Mouse (Mus musculus) natural killer cell, adult 2 months (primary cell): ENCODE results near the gene Ostm1.

ENCODE experiments used
- DNase-seq, 2 experiments: peaks; one replicate each; pipeline ENCODE4 v3.0.0; 2022; ENCODE audit warnings: low spot score in 2 of 2

Gene Ostm1

DNA sequence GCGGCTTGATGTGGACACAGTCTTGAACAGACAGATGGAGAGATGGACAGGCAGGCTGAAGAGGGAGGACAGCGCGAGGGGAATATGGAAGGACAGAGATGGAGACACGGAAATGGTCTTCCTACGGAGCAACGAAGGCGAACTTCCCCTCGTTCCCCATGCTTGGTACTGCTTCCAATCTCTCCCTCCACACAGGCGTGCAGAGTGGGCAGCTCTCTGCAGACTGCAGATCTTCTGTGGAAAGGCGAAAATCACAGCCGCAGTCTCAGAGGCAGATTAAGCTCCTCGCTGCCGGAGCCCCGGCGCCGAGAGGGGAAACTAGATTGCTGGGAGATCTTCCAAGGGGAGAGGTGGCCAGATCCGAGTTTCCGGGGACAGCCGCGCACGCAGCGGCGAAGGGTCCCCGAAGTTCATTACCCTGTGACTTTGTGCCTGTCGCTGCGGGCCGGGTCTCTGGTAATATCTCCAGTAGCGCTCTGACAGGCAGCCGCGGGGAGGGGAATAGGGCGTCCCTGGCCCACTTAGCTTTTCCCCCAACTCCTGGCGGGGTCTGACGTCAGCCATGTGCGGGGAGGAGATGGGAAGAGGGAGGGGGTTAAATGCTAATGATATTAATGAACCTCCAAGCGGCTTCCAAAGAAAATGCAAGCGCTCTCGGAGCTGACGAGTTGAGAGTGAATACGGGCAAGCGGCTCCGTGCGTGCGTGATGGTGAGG lies at the start of gene Ostm1, which contains the start of gene Nr2e1:
Ostm1 (plus strand) TSS at position 666 of the 716 bp plus-strand sequence.
Nr2e1 (minus strand) TSS at position 476 of the 716 bp plus-strand sequence.
- no peak for DNase-seq

DNA sequence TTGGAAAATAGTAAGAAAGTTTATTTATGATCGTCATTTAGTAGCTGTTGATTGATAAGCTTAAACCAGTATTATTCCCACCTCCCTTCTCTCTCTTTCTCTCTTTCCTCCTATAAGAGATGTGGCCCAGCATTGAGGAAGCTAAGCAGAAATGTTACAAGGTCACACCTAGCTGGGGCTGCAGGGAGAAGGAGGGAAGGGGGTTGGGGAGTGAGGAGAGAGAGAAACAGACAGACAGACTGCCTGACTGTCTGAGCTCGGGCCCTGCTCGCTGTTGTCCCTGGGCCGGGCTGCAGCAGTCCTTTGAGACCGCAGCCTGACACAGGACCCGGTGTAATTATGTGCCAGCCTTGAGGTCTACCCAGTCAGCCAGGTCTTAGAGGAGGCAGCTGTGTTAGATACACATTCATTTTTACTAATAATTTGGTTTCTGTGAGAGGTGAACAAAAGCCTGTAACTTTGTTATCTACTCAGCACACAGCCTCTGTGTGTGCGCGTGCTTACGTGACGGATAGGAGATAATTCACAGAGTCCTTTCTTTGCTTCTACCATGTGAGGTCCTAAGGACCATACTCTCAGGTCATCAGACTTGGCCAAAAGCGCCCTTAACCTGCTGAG lies 49.7 kb upstream of the Ostm1 start:
- DNase-seq: no peak

DNA sequence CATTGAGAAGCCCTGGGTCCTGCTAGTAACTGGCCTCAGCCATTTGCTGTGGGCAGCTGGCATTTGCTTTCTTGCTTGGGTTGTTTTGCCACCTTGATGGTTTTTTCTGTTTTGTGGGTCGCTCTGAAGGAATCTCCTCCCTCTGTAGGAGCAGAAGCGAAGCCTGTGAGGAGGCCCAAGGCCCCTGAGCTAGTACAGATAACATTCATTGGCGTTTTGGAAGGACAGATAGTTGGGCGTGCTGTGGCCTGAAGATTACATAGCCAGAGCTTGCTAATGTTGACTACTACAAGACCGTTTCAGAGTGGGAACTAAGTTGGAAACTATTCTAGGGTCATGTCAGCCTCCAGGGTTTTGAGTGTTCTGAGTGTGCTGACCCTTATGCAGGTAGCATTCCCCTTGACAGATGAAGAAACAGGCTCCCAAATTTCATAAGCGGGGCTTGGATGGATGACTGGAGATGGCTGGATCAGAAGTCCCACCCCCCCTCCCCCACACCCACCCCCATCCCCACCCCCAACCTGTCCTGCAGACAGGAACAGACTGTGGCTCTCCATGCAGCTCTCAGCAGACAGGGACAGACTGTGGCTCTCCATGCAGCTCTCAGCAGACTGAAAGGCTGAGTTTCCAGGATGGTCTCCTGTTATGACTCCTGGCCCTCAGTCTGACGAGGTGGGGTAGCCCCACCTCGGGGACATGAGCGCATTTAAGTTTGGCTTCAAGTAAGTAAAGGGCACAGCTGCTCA lies 45.9 kb upstream of the Ostm1 start:
- DNase-seq: no peak

DNA sequence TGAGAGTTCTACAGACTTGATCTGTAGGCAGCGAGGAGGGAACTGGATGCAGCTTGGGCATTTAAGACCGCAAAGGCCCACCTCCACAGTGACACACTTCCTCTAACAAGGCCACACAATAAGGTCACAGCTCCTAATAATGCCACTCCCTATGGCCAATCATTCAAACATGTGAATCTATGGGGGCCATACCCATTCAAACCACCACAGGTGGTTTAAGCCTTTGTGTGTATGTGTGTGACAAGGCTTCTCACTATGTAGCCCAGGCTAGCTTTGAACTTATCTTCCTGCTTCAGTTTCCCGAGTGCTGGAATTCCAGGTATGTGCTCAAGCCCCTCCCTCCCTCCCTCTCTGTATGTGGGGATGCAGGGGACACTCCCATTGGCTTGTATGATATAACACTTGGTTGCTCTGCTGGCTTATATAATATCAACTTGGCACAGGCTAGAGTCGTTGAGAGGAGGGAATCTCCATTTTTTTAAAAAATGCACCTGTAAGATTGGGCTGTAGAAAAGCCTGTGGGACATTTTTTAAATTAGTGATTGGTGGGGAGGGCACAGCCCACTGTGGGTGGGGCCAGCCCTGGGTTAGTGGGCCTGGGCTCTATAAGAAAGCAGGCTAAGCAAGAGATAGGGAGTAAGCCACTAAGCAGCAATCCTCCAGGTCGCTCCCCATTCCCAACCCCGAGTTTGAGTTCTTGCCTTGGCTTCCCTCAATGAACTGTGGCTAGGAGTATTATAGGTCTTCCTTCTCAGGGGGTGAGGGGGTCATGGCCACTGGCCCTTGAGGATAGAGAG lies 37.7 kb upstream of the Ostm1 start:
- DNase-seq: no peak

DNA sequence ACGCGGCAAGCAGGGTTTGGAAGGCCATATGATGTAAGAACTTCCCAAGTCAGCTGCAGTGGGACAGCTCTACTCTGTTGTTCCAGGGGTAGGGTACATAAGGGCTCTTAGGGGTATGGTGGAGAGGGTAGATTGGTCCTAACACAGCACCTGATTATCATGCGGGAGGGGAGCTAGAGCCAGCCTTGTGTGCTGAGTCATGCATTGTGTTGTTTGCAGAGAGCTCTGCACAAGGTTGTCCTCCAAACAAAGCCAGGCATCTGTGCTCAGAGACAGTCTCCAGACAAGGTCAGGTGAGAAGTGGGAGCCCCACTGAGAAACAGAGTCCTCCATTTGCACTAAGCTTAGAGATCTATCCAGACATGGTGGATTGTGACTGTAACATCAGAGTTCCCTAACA lies 37.1 kb upstream of the Ostm1 start:
- DNase-seq: no peak

DNA sequence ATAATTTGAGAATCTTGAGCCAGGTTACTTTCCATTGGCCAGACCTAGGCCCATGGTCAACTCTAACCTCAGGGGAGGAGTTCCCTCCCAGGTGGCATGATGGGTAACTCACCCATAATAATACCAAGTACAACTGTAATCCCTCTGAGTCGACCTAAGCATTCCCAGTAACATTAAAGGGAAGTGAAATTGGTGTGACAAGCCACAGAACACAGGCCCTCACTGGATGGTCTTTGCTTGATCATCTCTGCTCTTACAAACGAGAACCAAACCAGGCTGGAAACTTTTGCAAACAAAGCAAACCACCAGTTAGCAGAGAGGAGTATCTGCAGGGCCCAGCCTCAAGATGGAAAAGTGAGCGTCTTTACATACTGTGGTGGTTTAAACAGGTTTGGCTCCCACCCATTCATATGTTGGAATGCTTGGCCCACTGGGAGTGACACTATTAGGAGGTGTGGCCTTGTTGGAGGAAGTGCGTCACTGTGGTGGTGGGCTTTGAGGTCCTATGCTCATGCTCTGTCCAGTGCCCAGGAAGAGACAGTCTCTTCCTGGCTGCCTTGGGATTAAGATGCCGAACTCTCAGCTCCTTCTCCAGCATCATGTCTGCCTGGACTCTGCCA lies 23.9 kb upstream of the Ostm1 start:
- no peak for DNase-seq

DNA sequence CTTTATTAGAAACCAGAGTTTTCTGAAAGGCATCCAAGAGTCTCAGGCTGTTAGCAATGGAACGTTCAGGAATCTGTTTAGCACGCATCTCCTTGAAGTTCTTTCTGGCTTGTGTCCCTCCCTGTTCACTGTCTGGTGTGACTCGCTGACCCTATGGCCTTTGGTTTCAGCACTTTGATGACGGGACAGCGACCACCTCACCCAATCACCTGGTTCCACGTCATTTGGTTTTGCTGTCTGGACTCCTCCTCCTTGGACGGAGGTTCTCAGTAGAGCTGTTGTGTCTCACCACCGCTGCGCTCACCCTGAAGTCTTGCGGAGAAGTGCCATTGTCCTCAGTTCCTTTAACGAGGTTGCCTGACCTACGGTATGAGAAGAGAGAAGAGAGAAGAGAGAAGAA lies 21.4 kb upstream of the Ostm1 start:
- no peak for DNase-seq

DNA sequence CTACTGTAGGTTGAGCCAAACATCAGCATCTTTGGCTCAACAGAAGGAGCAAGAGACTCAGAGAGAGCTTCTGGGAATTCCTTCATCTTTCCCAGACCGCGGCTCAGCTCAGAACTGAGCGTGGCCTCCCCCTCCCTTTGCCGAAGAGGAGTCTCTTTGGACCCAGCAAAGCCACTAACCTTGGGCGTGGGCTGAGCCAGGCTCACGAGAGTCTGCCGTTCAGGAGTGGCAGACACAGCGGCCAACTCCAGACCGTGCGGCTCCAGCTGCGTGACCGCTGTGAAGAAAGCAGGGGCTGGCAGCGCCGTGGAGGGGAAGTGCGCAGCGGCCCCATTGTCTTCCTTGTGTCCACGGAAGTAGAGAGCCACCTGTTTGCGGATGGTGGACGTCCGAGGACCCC lies 11.1 kb upstream of the Ostm1 start:
- DNase-seq: no peak

DNA sequence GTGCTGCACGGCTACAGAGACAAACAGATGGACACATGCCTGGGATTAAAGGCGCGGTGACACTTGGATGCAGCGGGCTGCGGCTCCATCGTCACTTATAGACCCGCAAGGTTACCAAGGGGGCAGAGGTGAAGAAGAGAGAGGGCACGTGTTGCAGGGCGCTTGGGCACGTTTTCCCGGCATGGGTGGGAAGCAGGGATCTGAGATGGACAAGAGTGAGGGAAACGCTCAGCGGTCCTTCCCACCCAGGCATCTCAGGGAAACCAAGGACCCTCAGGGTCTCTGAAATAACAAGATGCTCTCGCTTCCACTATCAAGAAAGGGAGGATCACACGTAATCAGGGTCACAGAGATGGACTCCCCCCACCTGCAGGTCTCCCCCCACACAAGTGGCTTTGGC lies 10.7 kb upstream of the Ostm1 start:
- DNase-seq: no peak

DNA sequence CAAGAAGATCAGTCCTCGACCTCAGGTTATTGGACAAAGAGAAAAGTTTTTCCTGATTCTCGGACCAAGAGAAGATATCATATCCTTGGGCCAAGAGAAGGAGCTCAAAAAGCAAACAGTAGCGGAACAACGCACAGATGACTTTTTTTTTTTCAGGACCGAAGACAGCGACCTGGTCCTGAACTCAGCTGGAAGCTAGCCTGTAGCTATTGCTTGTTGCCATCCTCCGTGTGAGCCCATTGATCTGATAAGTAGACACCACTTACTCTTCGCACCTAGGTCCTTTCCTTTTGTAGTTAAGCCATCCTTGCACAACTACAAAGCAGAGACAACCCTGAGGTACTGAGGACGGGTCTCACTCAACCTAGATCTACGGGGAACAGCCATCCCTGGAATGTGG lies 9.0 kb upstream of the Ostm1 start:
- no peak for DNase-seq

DNA sequence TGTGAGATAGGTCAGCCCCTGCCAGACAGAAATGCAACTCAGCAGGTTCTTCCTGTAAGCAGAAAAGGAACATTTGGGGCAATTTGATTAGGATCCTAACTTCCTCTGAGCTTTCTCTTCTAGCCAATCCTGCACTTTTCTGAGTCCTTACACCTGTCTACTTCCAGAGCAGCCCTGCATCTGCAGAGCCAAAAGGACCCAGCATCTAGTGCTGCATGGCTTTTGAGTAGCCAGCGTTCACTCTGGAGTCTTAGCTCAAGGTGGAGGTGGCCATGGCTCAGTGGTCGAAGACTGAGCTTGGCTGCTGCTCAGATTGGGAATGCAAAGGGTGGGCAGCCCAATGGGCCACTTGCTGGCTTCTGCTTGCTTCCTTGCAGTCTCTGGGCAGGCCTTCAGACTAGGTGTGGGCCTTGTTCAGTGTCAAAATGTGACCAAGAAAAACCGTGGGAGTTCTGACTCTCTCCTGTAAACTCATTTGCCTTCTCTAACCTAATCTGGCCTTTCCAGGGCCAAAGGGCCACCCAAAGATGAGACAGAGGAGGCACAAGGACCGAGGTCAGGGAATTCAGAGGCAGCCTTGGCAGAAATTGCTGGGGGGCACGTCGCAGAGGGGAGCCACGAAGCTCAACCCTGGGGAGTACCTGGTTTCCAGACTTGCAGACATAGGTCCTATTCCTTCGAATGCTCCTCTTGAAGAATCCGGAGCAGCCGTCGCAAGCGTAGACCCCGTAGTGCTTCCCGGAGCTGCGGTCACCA lies 5.9 kb upstream of the Ostm1 start:
- DNase-seq: no peak

DNA sequence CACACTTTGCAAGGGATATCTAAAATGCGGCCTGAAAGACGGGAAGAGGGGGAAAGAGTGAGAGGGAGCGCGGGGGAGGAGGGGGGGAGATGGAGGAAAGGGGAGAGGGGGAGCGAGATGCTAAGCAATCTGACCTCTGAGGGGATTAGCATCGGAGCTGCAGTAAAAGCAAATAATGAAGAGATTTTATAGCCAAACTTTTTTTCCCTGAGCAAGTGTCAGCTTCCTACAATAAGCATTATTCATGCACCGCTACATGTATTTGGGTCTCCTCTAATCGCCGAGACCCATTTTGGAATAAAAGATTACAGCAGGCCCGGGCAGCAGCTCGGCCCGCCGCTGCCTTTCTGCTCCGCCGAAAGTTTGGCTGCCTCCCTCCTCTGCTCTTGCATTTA lies 5.3 kb upstream of the Ostm1 start:
- DNase-seq: no peak

DNA sequence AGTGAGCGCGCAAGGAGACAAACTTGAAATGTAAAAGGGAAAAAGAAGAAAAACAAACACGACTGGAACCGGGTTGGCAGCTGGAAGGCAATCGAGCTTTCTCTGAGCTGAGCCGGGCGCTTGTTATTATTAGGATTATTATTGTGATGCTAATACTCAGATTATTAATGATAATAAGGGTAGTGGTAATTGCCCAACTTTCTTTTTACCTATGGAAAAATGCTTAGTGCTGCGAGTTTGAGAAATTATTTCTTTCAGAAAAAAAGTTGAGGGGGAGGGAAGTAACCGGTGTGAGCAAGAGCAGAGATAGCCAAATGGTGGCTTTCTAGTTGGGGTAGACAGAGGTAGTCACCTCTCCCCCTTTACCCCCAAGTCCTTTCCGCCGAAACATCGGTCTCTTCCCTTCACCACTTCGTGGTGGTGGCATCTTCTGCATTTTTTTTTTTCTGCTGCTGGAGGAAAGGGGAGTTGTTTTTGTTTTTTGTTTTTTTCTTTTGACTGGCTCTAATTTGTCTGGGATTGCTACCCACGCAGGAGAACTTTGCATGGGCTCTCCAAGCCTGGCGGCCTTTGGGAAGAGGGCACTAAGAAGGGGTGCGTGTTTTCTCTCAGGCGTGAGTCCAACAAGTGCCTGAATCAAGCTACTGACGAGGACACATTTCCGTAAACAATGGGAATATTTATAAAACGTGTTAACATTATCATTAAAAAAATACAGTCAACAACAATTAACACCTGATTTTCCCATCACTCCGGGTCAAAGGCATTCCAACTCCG lies 4.7 kb upstream of the Ostm1 start:
- no peak for DNase-seq

DNA sequence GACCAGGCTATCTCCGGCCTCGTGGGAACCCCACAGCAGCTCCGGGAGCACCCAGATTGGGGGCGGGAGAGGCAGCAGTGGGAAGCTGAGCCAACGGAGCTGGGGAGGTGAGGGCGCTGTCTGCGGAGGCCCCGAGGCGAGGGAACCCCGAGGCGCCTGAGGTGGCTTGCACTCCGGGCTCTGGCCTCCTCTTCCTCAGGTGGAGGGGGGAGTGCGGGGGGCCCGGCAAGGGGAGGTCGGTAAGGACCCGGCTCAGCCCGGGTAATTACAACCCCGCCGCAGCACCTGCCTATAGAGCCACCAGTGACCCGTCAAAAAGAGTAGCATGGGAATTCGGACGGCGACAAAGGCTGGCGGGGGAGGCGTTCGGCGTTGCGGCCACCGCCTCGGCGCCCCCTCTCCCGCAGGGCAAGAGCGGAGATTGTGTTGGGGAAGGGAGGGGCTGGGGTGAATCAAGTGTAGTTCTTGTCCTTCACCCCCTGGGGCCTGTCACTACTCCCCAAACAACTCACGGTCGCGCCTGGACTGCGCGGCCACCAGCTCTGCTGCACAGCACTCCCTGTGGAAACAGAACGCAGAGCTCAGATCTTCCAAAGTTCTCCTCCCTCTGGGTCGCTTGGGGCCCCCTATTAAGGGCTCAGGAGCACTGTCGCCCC lies 4.0 kb upstream of the Ostm1 start:
- DNase-seq: no peak

DNA sequence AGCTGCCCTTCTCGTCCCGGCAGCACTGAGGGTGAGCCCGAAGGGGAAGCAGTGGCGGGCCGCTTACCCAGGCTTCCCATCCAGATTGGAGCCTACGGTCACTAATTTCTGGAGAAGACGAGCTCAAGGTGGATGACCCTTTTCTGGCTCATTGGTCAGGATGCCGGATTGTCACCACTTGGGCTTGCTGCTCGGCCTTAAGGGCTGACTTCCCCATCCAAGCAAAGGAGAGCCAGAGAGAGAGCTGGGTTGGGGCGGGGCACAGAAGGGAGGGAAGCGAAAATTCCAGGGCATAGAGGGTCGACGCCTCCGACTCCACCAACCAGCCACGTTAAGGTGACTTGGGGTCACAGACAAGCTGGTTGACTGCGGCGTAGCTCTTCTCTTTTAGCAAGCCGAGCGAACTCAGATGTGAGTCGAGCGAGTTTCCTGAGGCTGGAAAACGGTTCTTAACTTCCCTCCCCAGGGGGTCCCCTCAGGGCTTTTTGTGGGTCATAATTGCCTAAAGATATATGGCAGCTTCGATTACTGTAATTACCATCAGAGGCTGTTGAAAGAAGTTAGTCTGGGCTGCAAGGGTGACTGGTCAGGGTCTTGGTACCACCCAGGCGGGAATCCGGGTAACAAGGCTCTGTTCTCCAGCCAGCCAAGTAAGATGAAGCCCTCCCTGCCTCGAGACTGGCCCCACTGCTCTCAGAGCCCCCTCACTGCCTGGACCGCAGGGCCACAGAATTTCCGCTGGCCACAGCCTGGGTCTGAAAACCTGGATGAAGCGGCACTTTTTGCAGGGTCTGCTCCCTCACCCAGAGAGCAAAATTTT lies 3.3 kb upstream of the Ostm1 start:
- DNase-seq: no peak

DNA sequence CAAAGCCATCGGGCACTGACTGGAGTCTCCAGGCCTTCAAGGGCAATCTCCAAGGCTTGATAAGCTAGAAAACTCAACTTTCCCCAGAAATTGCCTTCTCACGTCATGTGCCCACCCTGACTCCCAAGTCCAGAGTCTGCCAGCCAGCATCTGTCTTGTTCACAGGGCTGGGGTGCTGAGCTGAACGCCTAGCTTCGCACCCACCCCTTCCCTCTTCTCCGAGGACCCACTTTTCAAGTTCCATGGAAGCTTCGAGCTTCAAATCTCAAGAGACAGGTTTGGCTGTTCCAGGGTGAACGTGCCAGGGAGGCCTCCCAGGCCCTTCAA lies 2.7 kb upstream of the Ostm1 start:
- DNase-seq: no peak

DNA sequence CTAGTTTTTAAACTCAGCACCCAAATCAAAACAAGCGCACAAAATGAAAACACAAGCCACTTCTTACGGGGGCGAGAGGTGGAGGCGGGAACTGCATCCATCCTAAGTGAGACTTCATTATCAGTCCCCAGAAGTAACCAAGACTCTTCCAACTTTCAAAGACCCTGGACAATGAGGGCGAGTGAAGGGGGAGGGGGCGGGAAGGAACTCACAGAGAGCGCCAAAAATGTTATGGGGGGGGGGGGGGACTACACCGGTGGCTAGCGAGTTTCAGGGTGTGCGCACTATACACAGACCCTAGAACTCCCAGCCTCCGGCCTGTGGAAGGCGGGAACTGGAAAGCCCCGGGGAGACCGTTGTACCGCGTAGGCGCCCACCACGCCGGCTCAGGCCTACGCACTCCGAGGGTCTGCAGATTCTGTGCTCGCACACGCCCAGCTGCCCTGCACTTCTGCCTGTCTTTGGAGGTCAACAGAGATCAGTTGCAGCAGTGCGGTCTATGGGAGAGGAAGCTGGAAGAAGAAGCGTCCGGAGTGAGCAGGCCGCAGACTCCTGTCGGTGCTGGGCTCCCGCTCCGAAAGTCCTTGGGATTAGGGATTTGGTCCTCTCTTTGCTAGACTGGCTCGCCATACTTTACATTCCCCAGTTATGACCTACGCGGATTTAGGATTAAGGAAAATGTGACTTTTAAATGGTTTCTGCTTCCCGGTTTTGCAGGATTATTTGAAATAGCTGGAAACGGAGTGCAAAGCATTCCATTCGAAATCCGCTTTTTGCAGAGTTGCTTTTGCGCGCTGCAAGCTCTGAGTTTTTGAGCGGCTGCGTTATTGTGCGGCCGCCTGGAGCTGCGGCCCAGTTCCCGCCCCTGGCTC lies 1.7 kb upstream of the Ostm1 start:
- DNase-seq: no peak

DNA sequence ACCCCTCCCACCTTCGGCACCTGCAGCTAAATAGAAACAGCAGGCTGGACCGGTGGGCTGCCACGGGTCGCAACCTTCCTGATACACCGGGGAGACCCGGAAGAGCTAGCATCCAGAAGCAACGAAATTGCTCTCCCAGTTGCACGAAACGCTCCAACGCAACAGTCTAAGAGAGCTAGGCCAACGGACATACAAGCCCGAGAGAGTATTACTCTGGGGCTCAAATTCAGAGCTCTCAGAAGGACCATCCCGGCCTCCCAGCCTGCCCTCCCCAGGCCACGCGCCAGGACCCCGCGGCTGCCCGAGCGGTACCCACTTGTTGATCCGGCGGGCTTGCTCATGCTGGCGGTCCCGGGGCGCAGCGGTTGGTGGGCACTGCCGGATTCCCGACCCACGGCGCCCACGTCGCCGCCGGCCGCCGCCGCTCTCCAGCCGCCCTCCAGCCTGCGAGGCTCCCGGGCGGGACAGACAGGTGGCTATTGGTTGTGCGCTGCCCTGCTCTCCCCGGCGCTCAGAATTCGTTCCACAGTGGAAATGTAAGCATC lies 984 bp upstream of the Ostm1 start:
- DNase-seq: no peak
